Mouse (Mus musculus) urinary bladder, postnatal 36 days (tissue): ENCODE data around the gene Gprin1.

ENCODE experiments used
- DNase-seq, 2 experiments: peaks; one replicate each; pipeline ENCODE4 v3.0.0; 2022; ENCODE audit warnings: low spot score in 2 of 2, mixed read lengths in 1 of 2

Gene Gprin1

GRCm38 (mm10) chr13:54760164-54760795 is 10.6 kb upstream of the Gprin1 start:
- DNase-seq, result no peak

DNA sequence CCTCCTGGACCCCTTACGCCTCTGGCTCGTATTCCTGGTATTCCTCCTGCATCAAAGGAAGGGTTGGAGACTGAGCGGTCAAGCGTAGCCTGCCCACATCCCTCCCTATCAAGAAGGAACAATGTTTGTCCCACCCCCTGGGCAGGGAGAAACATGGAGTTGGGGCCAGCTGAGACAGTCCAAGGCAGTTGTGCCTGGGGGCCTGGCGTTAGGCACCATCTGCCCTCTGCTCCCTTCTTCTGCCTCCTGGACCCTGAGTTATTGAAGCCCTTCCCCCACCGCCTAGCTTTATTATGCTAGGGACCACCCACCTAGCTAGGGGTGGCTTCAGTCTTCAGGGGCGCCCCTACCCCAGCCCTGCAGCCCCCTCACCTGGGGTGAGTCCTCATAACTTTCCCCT is 9.8 kb upstream of the Gprin1 start:
- DNase-seq, result no peak

GRCm38 (mm10) chr13:54758756-54759470 is 9.2 kb upstream of the Gprin1 start:
- no peak for DNase-seq

GRCm38 (mm10) chr13:54758045-54758755 is 8.5 kb upstream of the Gprin1 start:
- DNase-seq, result peak; percentile 53 to 72

DNA sequence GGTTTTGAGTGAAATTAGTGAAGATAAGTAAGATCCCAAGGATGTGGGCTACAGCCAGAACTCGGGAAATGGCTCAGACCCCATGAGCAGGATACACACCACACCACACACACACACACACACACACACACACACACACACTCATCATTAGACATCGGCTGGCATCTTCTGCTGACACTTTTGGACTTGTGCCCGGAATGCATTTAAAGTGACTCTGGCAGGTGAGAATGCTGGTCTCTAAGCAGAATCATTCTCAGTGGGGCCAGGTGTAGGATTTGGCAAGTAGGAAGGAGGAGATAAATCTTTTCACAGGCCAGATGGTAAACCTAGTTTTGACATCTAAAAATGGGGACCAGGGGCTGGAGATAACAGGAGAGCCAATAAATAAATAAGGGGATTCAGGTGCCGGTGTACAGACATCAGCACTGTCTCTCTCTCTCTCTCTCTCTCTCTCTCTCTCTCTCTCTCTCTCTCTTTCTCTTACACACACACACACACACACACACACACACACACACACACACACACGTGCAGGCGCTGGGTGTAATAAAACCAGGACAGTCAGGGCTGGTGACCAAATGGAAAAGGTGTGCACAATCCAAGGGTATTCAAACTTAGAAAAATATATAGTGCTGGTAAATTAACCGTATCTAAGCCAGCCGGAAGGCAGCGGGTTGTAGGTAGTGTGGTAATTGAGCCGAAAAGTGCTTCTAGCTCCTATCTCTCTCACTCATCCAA is 7.6 kb upstream of the Gprin1 start:
- no peak for DNase-seq

GRCm38 (mm10) chr13:54756156-54756712 is 6.6 kb upstream of the Gprin1 start:
- no peak for DNase-seq

- DNase-seq, result no peak
These were observed 5.6 kb upstream of the Gprin1 start for GRCm38 (mm10) chr13:54755201-54755830.

- DNase-seq, result no peak
These were observed 4.8 kb upstream of the Gprin1 start for GRCm38 (mm10) chr13:54754169-54755080.

- no peak for DNase-seq
These were observed 4.1 kb upstream of the Gprin1 start for GRCm38 (mm10) chr13:54753733-54754132.

DNA sequence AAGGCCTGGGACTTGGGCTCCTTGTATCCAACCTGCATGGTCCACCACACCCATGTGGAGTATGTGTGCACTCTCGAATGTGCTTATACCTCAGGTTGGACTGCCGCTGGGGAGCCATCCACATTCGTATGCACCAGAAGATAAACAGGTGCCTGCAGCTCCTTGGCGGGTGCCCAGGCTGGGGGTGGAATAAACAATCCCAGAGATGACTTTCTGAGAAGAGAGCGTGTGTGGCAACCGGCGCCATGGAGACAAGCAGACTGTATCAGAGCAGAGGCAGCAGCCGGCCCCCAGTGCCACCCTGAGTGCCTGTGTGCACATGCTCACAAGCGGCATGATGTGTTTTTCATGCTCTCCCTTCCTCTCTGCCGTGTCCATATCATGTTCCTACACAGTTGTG is 3.0 kb upstream of the Gprin1 start:
- no peak for DNase-seq

- DNase-seq, result no peak
These were observed 1.0 kb upstream of the Gprin1 start for GRCm38 (mm10) chr13:54750699-54751098.

DNA sequence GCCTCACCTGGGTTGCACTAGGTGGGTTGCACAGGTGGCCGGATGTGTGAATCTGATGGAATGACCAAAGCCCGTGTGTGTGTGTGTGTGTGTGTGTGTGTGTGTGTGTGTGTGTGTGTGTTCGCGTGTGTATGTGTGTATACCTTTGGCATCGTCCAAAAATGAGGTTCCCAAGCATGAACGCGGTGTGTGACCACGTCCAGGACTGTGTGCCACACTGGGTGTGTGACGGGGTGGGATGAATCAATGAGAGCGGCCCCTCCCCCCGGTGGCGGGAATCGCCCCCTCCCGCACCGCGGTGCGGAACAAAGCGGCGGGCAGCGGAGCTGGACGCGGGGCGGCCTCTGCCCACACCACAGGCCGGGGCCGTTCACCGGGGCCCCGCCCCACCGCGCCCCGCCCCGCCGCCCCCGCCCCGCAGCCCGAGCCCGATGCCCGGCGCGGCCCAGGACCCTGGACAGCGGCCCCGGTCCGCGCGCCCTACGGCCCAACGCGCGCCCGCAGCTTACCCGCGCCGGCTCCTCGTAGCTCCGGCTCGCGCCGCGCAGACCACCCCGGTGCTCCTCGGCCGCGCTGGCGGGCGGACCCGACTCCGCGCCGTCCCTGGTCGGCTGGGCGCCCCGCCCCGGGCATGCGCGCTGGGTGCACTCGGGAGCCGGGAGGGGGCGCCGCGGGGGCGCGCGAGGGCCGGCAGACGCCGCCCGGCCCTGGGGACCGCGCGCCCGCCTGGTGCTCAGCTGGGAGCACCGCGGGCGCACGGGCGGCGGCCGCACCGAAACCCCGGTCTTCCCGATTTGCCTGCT is 412 bp downstream of the Gprin1 start:
- DNase-seq, result no peak

DNA sequence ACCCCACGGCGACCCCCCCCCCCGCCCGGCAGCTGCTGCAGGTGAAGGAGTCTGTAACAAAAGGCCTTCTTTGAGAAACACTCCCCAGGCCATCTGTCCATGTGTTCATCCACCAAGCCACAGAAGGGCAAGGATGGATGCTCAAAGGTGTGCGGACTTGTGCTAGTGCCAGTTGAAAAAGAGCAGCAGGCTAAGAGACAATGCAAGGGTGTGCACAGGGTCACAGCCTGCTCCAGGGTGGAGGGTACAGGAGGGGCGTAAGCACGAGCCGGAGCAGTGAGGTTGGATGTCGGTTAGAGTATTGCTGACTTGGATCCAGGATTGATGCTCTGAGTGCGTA is 983 bp downstream of the Gprin1 start:
- DNase-seq, result no peak

DNA sequence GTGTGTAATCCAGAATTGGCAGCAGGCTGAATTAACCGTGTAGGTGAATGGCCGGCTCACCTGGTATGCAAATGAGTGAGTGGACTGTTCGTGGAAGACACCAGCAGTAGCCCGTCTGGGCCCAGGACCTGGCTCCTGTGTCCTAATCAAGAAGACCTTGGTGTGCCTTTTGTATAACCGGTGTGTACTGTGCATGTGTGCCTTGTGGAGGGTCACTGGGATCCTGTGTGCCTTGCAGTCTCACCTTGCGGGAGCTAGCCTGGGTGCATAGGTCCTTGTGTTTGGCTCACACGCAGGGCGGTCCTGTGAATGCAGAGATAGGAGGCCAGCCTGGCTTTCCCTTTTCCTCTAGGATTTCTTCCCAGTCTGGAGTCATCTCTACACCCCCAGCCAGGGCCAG is 1.5 kb downstream of the Gprin1 start:
- no peak for DNase-seq

DNA sequence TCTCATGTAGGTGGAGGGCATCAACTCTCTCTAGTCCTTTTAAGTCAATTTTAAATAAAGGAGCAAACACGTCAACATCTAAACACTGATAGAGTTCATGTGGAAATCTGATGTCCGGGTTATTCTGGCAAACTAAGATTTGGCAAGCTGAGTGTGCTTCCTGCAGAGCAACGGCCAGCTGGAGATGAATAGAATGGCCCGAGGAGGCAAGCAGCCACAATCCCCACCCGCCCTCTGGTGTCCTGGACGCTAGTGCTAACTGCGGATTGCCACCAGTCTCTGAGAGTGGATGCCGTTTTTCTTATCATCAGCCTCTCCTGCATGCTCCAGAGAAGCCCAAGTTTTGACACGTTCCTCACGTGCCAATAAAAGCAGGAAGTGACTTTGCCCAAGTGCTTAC is 2.8 kb downstream of the Gprin1 start:
- DNase-seq, result no peak

GRCm38 (mm10) chr13:54746110-54746509 is 3.6 kb downstream of the Gprin1 start:
- DNase-seq, result no peak

GRCm38 (mm10) chr13:54738213-54738601 is 11.5 kb downstream of the Gprin1 start:
- no peak for DNase-seq

- no peak for DNase-seq
These were observed 12.0 kb downstream of the Gprin1 start for GRCm38 (mm10) chr13:54737488-54738212.

DNA sequence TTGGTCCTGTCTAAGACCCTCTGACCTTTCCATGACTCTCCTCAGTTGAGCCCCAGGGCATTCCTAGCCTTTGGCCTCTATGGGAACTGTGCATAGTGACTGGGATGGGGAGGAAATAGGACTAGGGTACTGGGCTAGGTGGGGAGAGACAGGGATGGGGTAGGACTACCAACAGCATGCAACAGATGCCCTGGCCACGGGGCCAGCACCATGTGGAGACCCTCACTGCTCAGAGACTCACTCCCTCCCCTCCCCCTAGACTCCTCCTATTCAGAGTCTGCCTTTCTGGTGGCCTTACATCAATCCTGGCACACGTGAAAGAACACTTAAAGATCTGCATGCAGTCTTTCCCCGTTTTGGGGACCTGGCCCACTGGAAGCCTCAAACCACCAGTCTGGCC is 12.7 kb downstream of the Gprin1 start:
- no peak for DNase-seq
